Mouse (Mus musculus) cerebellum, adult 8-10 months (tissue): Measurements from ENCODE around the gene Rnls.

ENCODE experiments used
- DNase-seq: peaks from one replicate; pipeline ENCODE4 v3.0.0; 2022

The Rnls gene

DNA sequence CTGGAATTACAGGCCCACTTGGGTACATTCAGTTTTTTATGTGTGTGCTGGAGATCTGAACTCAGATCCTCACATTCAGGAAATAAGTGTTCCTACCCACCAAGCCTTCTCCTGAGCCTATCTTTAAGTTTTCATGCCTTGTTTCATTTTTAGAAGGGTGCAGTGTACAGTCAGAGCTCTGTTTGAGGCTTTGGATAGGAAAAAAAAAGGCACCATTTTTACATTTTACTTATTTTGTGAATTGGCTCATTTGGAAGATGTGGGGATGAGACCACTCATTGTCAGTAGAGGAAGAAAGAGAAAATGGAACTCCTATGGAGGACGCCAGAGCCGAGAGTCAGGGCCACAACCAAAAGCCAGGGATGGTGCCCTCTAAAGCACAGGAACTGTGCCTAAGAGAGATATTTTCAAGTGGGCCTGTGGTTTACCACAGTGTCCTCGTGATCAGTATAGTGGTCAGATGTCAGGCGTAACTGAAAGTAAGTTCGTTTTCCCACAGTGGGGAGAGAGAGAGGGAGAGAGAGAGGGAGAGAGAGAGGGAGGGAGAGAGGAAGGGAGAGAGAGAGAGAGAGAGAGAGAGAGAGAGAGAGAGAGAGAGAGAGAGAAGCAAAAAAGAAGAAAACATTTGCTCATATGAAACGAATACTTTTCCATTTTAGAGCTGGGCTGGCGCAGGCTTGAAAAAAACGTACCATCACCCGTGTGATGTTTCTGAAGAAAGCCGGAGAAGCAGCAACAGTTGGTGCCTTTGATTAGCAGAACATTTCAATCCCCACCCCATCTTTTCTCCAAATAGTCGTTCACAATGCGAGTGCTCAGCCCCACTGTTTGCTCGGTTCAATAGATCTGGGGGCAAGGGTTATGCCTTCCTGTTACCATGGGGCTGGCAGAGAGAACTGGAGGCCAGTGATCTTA lies 290.7 kb downstream of the Rnls start:
- DNase-seq: no peak

DNA sequence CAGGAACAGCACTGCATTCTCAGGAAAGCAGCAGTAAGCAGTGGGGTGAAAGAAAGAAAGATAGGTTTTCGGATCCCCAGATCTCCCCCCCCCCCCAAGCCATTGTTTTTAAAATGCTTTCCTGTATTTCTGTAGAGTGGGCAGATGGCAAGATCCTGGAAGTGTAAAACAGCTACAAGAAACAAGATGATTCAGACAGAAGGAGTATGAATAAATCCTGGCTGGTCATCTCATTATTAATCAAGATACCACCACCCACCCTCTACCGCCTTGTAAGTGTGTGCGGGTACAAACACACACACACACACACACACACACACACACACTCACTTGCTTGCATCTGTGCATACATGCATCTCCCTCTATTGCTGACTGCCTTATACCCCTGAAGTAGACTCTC lies 291.5 kb downstream of the Rnls start:
- DNase-seq: no peak

DNA sequence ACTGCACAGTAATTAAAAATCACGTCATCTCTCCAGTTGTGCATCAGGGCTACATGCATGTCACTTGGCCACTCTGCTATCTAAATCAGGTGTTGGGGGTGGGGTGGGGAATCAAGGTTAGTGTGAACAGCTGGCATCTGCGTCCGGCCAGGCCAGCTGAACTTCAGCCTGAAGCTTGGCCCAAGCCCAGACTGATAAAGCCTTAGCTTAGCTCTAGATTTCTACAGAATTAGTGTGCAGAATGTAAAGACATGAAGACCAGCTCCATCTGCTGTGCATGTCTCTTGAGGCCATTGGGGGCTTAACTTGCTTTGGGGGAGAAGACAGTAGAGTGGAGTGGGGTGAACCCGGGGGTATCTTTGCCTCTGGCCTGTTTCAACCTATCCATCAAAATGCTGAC lies 292.1 kb downstream of the Rnls start:
- no peak for DNase-seq

DNA sequence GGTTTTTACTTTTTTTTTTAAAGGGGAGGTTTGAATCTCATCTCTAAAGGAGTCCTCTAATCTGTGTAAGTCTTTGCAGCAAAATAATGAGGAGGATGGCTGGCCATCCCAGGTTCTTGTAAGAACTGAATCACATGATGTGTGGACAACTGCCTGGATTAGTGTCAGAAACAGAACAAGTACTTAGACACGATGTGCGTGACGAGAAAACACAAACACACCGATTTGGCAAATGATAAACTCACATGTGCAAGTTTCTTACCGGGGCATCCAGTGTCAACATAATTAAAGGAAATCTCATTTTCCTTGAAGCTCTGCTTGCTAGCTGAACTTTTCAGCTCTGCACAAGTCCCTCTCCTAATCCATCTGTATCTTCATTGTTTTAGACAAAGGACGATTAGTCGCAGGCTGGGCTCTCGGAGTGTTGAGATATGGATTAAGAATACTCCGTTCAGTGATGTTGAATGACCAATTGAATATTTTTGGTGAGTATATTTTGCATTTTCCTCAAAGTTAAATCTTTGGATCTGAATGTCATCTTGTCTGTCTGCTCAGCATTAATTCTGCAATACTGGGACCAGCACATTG lies 292.8 kb downstream of the Rnls start:
- DNase-seq: no peak

DNA sequence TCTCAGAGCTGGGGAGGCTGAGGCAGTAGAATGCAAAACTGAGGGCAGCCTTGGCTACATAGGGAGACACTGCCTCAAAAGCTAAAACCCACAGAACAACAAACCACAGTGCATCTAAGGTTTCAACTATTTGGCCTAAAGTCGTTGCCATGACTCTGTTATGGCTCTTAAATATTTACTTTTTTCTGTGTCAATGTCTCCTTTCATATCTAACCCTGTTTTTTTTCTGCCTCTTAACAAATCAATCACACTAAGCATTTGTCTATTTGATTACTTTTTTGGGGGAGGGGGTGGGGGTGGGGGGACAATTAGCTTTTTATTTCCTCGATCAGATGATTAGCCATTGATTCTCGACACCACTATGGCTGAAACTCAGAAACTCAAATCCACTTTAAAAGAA lies 294.4 kb downstream of the Rnls start:
- DNase-seq: no peak

DNA sequence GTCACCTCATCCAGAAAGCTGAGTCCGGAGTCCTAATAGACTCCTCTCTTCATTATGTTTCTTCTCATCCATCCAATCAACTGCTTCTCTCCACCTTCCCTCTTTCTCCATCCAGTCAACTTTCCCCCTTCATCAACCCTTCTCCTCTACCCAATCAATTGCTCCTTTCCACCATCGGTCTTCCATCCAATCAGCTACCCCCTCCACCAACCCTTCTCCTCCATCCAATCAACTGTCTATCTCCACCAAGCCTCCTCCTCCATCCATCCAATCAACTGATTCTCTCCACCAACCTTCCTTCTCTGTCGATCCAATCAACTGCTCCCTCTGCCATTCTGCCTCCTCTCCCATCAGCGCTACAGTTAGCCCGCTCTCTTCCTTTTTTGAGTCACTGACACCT lies 295.5 kb downstream of the Rnls start:
- DNase-seq: no peak

DNA sequence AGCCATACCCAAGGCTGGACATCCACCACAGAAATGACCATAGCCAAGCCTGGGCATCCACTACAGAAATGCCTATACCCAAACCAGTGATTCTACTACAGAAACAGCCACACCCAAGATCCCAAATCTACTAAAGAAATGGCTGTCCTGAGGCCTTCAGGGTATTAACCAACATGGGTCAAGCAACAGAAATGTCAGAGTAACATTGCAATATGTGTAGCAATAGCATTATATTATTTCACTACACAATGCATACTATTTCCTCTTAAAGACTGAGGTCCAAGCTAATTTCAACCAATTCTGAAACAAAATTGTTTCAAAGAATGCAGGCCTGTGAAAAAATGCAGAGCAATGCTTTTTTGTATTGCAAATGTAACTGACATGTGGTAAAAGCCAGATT lies 299.5 kb downstream of the Rnls start:
- DNase-seq: no peak

DNA sequence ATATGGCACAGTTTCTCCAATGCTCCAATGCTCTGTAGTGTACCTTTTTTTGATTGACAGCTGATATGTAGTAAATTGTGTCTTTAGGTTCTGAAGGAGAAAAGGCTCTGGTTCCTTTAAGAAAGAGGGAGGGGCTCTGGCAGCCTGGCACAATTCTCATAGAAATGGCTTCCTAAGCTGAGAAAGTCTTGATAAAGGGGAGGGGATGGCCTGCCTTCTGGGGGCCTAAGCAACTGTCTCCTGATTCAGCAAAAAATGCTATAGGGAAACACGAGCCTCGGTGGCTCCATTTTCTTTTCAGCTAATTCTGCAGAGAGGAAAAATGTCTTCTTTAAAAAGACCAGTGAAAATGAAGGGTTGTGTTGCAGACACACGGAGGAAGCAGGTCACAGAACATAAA lies 300.8 kb downstream of the Rnls start:
- no peak for DNase-seq

DNA sequence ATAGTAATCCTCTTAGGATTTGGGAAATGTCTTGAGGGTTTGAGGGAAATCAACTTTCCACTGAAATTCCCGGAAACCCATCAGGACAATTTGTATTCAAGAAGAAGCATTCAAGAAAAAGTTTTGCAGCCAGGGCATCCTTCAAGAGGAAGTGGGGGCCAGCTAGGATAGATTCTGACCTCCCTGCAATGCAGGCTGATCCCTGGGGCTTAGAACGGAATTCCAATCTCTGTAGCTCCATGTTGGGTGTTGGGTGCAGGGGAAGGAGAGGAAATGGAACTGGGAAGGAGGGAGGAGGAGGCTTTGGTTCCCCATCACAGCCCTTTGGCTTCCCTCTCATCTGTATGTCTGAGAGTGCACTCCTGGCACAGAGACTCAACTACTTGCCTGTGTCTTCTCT lies 303.2 kb downstream of the Rnls start:
- DNase-seq: no peak

DNA sequence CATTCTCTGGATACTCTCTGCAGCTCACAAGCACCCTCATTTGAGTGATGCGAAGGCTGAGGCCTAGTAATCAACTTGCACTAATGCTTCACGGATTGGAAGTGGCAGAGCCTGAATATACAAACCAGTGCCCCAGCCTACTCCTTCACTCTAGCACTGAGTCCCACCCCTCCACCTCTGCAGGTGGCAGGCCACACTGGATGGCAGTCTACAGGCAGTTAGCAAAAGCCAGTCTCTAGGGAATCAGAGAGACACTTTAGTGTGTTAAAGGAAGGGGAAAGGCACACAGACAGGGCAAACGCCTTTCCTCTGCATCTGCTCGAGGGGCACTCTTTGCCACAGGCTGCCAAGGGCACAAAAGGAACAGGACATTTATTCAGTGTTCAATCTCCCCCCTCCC lies 304.1 kb downstream of the Rnls start:
- no peak for DNase-seq
